Mouse (Mus musculus) C2C12 (cell line): ENCODE measurements around the gene Sema3e. TPM values are rescaled to one million over a fixed set of nuclear protein-coding genes. Genes with fewer than 3 reads are reported as not detected.

Source experiments
- H3K27me3 ChIP-seq: one replicate; pipeline ENCODE4 v1.6.1; 2011; ENCODE audit not compliant: control insufficient read depth, insufficient read depth, insufficient read length
- H3K36me3 ChIP-seq: one replicate; pipeline ENCODE4 v1.6.1; 2011; ENCODE audit not compliant: control insufficient read depth, insufficient read depth
- H3K4me3 ChIP-seq: one replicate; pipeline ENCODE4 v1.5.1; 2011; ENCODE audit warnings: mild to moderate bottlenecking, control low read depth; ENCODE audit not compliant: poor library complexity, insufficient read depth, severe bottlenecking
- H3K79me2 ChIP-seq: one replicate; pipeline ENCODE4 v1.6.1; 2011; ENCODE audit not compliant: control insufficient read depth, insufficient read depth
- H3K79me3 ChIP-seq: one replicate; pipeline ENCODE4 v1.6.1; 2011; ENCODE audit warnings: low read depth, control low read depth
- H3ac ChIP-seq: one replicate; pipeline ENCODE3; 2011; ENCODE audit warnings: low read depth; ENCODE audit not compliant: control insufficient read depth, insufficient read length
- CEBPB ChIP-seq: IDR thresholded peaks from one replicate; pipeline ENCODE4 v1.6.1; 2011; ENCODE audit warnings: low read depth, mild to moderate bottlenecking, control low read depth, moderate library complexity
- CTCF ChIP-seq: IDR thresholded peaks from one replicate; pipeline ENCODE4 v1.5.1; 2011; ENCODE audit not compliant: control insufficient read depth, insufficient read depth, insufficient read length
- FOSL1 ChIP-seq: IDR thresholded peaks from one replicate; pipeline ENCODE4 v1.8.0; 2011; ENCODE audit warnings: mild to moderate bottlenecking, low read length; ENCODE audit not compliant: poor library complexity, insufficient read depth, severe bottlenecking
- MAX ChIP-seq: IDR thresholded peaks from one replicate; pipeline ENCODE4 v1.6.1; 2011; ENCODE audit warnings: mild to moderate bottlenecking, control low read depth
- MYOD1 ChIP-seq: IDR thresholded peaks from one replicate; pipeline ENCODE4 v1.6.1; 2011; ENCODE audit warnings: low read depth; ENCODE audit not compliant: control insufficient read depth, insufficient read length
- MYOG ChIP-seq: IDR thresholded peaks from one replicate; pipeline ENCODE4 v1.6.1; 2011; ENCODE audit not compliant: control insufficient read depth, insufficient read length; ENCODE audit errors: extremely low read depth
- USF1 ChIP-seq: IDR thresholded peaks from one replicate; pipeline ENCODE4 v1.6.1; 2011; ENCODE audit warnings: low read depth, mild to moderate bottlenecking, control low read depth, moderate library complexity
- long read RNA-seq, 2 experiments: library from polyadenylated mRNA; unstranded; transcript quantifications; one replicate each; pipeline ENCODE4 v2.0.0; 2019 to 2020
- polyA plus RNA-seq: library from polyadenylated mRNA; unstranded; fragments of >200 nt; fragmentation: generic; extraction: Trizol; gene quantifications from one replicate; pipeline ENCODE4 v1.2.1, GENCODE M21; 2012; ENCODE audit warnings: missing spikeins

The Sema3e gene
- 10.6 TPM for polyA plus RNA-seq
- long read RNA-seq, experiment 1, full-length matches to known transcripts, result 5 of 10 reads
- long read RNA-seq, experiment 1, partial matches to known transcripts, result 1 of 10 reads
- long read RNA-seq, experiment 1, other reads (novel, unspliced or antisense), result 4 of 10 reads
- long read RNA-seq, experiment 2, full-length matches to known transcripts, result 81 of 91 reads
- long read RNA-seq, experiment 2, partial matches to known transcripts, result 3 of 91 reads
- long read RNA-seq, experiment 2, other reads (novel, unspliced or antisense), result 7 of 91 reads

DNA sequence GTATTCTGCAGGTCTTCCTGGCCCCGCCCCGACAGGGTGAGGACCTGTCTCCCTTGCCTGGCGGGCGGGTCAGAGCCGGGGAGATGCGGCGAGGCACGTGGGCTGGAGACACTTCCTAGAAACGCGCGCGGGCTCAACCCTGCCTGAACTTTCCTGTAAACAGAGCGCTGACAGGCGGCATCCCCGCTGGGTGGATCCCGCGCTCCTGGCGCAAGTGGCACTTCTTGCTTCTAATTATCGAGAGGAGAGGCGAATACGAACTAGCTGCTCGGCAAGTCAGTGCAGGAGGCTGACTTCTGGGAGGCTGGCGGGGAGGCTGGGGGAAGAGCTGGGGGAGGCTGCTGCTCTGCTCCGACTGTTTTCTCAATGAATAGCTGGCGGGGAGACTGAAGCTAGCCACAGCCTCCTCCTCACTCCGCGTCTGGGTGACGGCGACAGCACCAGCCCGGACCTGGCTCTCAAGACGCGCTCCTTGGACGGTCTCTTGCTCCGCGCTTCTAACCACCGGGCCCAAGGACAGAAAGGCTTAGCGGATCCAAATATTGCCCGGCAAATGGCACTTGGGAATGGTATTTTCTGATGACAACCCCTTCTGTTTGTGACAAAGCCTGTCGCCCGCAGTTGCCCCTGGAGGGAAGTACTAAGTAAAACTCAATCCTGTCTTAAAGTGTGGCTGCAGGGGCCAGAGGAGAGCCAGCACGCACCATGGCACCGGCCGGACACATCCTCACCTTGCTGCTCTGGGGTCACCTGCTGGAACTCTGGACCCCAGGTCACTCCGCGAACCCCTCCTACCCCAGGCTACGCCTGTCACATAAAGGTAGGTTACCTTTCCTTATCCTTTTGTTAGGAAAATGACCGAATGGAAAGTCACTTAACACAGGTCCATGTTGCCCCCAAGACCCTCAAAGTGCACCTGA lies at the start of gene Sema3e:
TSS of gene Sema3e (plus strand) at position 72 of the 920 bp plus-strand sequence.
- peak; percentile 51 for TF ChIP-seq USF1
- no peak for TF ChIP-seq MAX
- H3K79me3 ChIP-seq, result peaks cover 37% of the 10 kb centered on the region
- no peaks in the 10 kb centered on the region for H3K36me3 ChIP-seq
- peaks cover 51% of the 10 kb centered on the region for H3K79me2 ChIP-seq
- H3K4me3 ChIP-seq, result peak within 1 kb of the TSS; percentile 58
- peak within 1 kb of the TSS; percentile 55 for H3ac ChIP-seq
- H3K27me3 ChIP-seq, result no peaks in the 10 kb centered on the region

DNA sequence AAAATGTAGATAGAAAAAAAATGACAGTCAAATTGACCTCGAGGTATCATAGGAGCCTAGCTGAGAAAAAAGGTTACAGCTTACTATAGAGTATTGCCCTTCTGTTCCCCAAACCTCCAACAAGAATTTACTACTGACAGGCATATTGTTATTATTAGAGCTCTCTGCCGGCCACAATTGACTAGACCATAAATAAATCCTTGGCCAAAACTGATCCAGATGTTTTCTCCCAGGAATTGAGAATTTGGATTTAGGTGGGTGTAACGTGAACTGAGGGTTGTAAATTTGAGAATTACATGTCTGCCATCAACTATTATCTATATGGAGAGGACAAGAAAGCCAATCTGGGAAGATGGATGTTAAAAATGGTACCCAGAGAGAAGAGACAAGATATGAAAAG lies 47.5 kb upstream of the Sema3e start:
- no peaks in the 10 kb centered on the region for H3K36me3 ChIP-seq
- H3K79me3 ChIP-seq, result no peaks in the 10 kb centered on the region
- no peaks in the 10 kb centered on the region for H3K79me2 ChIP-seq
- TF ChIP-seq CTCF, result no peak
- H3ac ChIP-seq, result no peak overlapping the region
- no peaks in the 10 kb centered on the region for H3K27me3 ChIP-seq
- no peak overlapping the region for H3K4me3 ChIP-seq

GRCm38 (mm10) chr5:13979156-13979555 lies 45.9 kb upstream of the Sema3e start:
- no peak for TF ChIP-seq FOSL1
- no peak for TF ChIP-seq MAX
- TF ChIP-seq USF1, result no peak
- no peak for TF ChIP-seq MYOG
- TF ChIP-seq CTCF, result no peak
- no peak for TF ChIP-seq CEBPB
- no peak for TF ChIP-seq MYOD1

DNA sequence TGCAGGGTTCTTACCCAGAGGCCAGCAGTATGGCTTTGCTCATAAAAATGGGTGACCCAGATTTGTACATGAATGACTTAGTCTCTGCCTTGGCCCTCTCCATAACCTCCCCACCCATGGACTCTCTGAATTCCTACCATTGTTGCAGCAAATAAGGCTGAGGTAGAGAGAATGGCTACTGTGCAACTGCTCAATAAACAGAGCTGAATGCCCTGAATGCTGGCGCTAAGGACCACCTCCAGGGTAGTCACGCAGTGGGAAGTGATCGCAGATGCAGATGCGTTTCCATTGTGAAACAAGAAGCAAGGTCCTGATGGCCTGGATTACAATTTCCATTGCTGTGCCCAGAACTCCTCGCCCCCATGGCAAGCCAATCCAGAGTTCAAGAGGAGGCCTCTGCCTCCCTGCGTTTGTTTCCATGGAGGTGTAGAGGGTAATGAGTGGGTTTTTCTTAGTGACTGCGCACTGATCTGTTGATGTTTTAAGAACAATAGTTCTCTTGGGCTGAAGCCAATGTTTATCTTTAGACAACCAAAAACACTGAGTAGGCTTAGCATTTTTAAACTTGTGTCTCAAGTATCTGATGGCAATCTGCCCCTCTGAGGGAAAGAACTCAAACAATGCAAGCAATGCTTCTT lies 42.5 kb upstream of the Sema3e start:
- no peak for TF ChIP-seq USF1
- TF ChIP-seq CEBPB, result no peak
- no peak for TF ChIP-seq MYOD1
- TF ChIP-seq CTCF, result no peak
- no peak for TF ChIP-seq MAX
- TF ChIP-seq MYOG, result no peak
- TF ChIP-seq FOSL1, result no peak
- no peak overlapping the region for H3K4me3 ChIP-seq
- H3K36me3 ChIP-seq, result no peaks in the 10 kb centered on the region
- no peaks in the 10 kb centered on the region for H3K27me3 ChIP-seq
- H3K79me3 ChIP-seq, result no peaks in the 10 kb centered on the region
- no peak overlapping the region for H3ac ChIP-seq
- H3K79me2 ChIP-seq, result no peaks in the 10 kb centered on the region

More at GRCm38 (mm10) chr5:13979156-13979555, 45.9 kb upstream of the Sema3e start:
- Histone ChIP-seq H3K79me2 (no peaks in the 10 kb centered on the region), H3K79me3 (no peaks in the 10 kb centered on the region), H3K27me3 (no peaks in the 10 kb centered on the region), H3K36me3 (no peaks in the 10 kb centered on the region), H3K4me3 (no peak overlapping the region), H3ac (no peak overlapping the region)

DNA sequence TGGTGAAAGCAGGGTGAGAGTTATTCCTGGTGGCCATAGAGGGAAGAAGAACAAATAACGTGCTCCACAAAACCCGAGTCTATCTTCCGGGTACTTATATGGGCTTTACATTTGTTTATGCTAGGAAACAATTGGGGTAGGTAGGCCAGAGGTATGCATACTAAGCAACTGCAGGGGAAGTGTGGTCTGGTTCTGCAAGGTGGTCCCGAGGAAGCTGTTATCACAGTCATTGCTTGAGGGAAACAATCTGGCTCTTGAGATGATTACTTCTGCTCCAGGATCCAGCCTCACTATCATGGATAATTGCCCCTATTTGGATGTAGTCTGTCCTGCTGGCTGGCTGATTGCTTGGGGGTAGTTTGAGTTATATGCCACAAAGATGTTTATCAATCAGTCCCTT lies 41.5 kb upstream of the Sema3e start:
- Histone ChIP-seq H3K79me2 (no peaks in the 10 kb centered on the region), H3K79me3 (no peaks in the 10 kb centered on the region), H3K36me3 (no peaks in the 10 kb centered on the region), H3K4me3 (no peak overlapping the region), H3K27me3 (no peaks in the 10 kb centered on the region), H3ac (no peak overlapping the region)
- TF ChIP-seq FOSL1 (no peak), USF1 (no peak)

- Histone ChIP-seq H3K27me3 (no peaks in the 10 kb centered on the region), H3K79me3 (no peaks in the 10 kb centered on the region), H3K36me3 (no peaks in the 10 kb centered on the region), H3K4me3 (no peak overlapping the region), H3ac (no peak overlapping the region), H3K79me2 (no peaks in the 10 kb centered on the region)
- TF ChIP-seq CTCF (no peak), MYOG (no peak), MAX (no peak), FOSL1 (no peak), CEBPB (no peak), MYOD1 (no peak), USF1 (no peak)
Measured at GRCm38 (mm10) chr5:13985669-13986068, 39.4 kb upstream of the Sema3e start.
